Mouse (Mus musculus) heart, postnatal 0 days (tissue): ENCODE measurements around the gene Dlg2.

Source experiments
- CTCF ChIP-seq: IDR thresholded peaks from 2 replicates; pipeline ENCODE4 v1.5.1; 2016; ENCODE audit warnings: antibody characterized with exemption, control low read depth, low read depth
- EP300 ChIP-seq: IDR thresholded peaks from 2 replicates; pipeline ENCODE4 v1.6.1; 2016; ENCODE audit warnings: antibody characterized with exemption, low read depth

GRCm38 (mm10) chr7:92327343-92327896, 1850.9 kb downstream of the Dlg2 start:
- TF ChIP-seq CTCF: no peak
- no peak for TF ChIP-seq EP300
